Mouse (Mus musculus): Measurements from ENCODE around the gene Mif. TPM values are rescaled to one million over a fixed set of nuclear protein-coding genes. Genes with fewer than 3 reads are reported as not detected.

The Mif gene
- total and polyA plus RNA-seq, 3 experiments, result 1,217 to 2,151 (median 2,072) TPM

GRCm38 (mm10) chr10:75894601-75895000 is 34.6 kb upstream of the Mif start:
- H3K27me3 ChIP-seq (replicated peaks), result no peaks in the 10 kb centered on the region
- in situ Hi-C loops (cut with MboI; ENCODE audit: low pct_ligation_motif_present, low pct_unique_long_range_greater_than_20kb, low sequenced_read_pairs), result no loop called here
- H3K9ac ChIP-seq (ENCODE audit: insufficient read depth, low read depth), result peak overlapping the region; percentile 51
- H3K36me3 ChIP-seq (replicated peaks in 1 of 2; ENCODE audit: control insufficient read depth in 1 of 2, insufficient read depth in 1 of 2, low read length in 1 of 2), result peaks cover 7 to 56% of the 10 kb centered on the region in 2 experiments
- H3K4me3 ChIP-seq (replicated peaks in 1 of 3; ENCODE audit: low read depth in 2 of 3, low read length in 2 of 3, poor library complexity in 1 of 3), result peak overlapping the region; percentile 46 to 55 (median 47)
- DNase-seq (ENCODE audit: extremely low read depth), result peak; percentile 74
- no peak for TF ChIP-seq E2F4 (IDR thresholded peaks at IDR 0.05; ENCODE audit: insufficient replicate concordance, low read depth, low read length)
- no peak for TF ChIP-seq NRF1 (IDR thresholded peaks at IDR 0.05; ENCODE audit: low read depth, low read length)
- TF ChIP-seq GABPA (IDR thresholded peaks at IDR 0.05; ENCODE audit: insufficient replicate concordance, low read depth, low read length), result no peak
- 0 out of 2 replicates have a peak, but pooled peaks have one; percentile 29 for TF ChIP-seq ELF1 (IDR thresholded peaks at IDR 0.05; ENCODE audit: low read depth, low read length)
- no peak for TF ChIP-seq ZKSCAN1 (IDR thresholded peaks at IDR 0.05; ENCODE audit: borderline replicate concordance, low read depth, low read length)
- no peak for TF ChIP-seq ZNF384 (IDR thresholded peaks at IDR 0.05; ENCODE audit: low read depth, low read length)
- no peak for TF ChIP-seq CHD2 (IDR thresholded peaks at IDR 0.05; ENCODE audit: low read length)
- no peak for TF ChIP-seq JUND (conservative IDR thresholded peaks at IDR 0.05; ENCODE audit: low read depth, low read length)
- no peak for TF ChIP-seq NELFE (IDR thresholded peaks at IDR 0.05; ENCODE audit: low read depth, low read length)
- TF ChIP-seq MAX (IDR thresholded peaks at IDR 0.05; ENCODE audit: low read length), result no peak
- no peak for TF ChIP-seq KAT2A (IDR thresholded peaks at IDR 0.05; ENCODE audit: insufficient replicate concordance, low read length)
- TF ChIP-seq CTCF (conservative IDR thresholded peaks at IDR 0.05 in 1 of 2, IDR thresholded peaks at IDR 0.05 in 1 of 2; ENCODE audit: low read depth in 2 of 2, low read length in 2 of 2), result no peak
- 0 out of 2 replicates have a peak, but pooled peaks have one; percentile 35 for TF ChIP-seq MAFK (IDR thresholded peaks at IDR 0.05; ENCODE audit: insufficient replicate concordance, low read length)
- TF ChIP-seq SIN3A (IDR thresholded peaks at IDR 0.05; ENCODE audit: low read length), result peak; percentile 50; the same call in 1 of the 2 replicates
- TF ChIP-seq MYC (IDR thresholded peaks at IDR 0.05; ENCODE audit: low read depth, low read length), result no peak
- no peak for TF ChIP-seq SMC3 (IDR thresholded peaks at IDR 0.05; ENCODE audit: low read depth, low read length)
- no peak for TF ChIP-seq RAD21 (IDR thresholded peaks at IDR 0.05; ENCODE audit: low read depth, low read length)
- peak; percentile 53 for TF ChIP-seq EP300 (IDR thresholded peaks at IDR 0.05; ENCODE audit: low read length)
- no peak for TF ChIP-seq POLR2AphosphoS2 (IDR thresholded peaks at IDR 0.05; ENCODE audit: low read depth, low read length)
- no peak for TF ChIP-seq MEF2A (IDR thresholded peaks at IDR 0.05; ENCODE audit: borderline replicate concordance, low read depth, low read length)
- no peak for TF ChIP-seq UBTF (IDR thresholded peaks at IDR 0.05; ENCODE audit: low read depth, low read length)
- peak; percentile 52; the same call in 1 of the 2 replicates for TF ChIP-seq IRF4 (IDR thresholded peaks at IDR 0.05; ENCODE audit: low read depth, low read length)
- TF ChIP-seq USF2 (conservative IDR thresholded peaks at IDR 0.05; ENCODE audit: low read depth, low read length), result no peak
- TF ChIP-seq TCF12 (IDR thresholded peaks at IDR 0.05; ENCODE audit: low read depth, low read length), result peak; percentile 44; the same call in 1 of the 2 replicates
- TF ChIP-seq ZC3H11A (IDR thresholded peaks at IDR 0.05; ENCODE audit: low read depth, low read length), result no peak
- TF ChIP-seq JUN (IDR thresholded peaks at IDR 0.05; ENCODE audit: insufficient read depth, low read depth, low read length), result no peak
- no peak for TF ChIP-seq USF1 (IDR thresholded peaks at IDR 0.05; ENCODE audit: low read depth, low read length)
- 0 out of 2 replicates have a peak, but pooled peaks have one; percentile 59 for TF ChIP-seq MAZ (IDR thresholded peaks at IDR 0.05; ENCODE audit: low read depth, low read length)
- TF ChIP-seq TBP (conservative IDR thresholded peaks at IDR 0.05; ENCODE audit: low read depth, low read length), result no peak
- TF ChIP-seq RCOR1 (conservative IDR thresholded peaks at IDR 0.05; ENCODE audit: low read depth, low read length), result no peak
- peak; percentile 65 for TF ChIP-seq BHLHE40 (IDR thresholded peaks at IDR 0.05; ENCODE audit: low read depth, low read length)
- no peak for TF ChIP-seq HCFC1 (IDR thresholded peaks at IDR 0.05; ENCODE audit: low read depth, low read length)
- TF ChIP-seq PAX5 (IDR thresholded peaks at IDR 0.05; ENCODE audit: low read length), result no peak
- TF ChIP-seq POLR2A (IDR thresholded peaks at IDR 0.05; ENCODE audit: low read depth, low read length), result no peak; the same call in 1 of the 2 replicates
- TF ChIP-seq CHD1 (IDR thresholded peaks at IDR 0.05; ENCODE audit: low read depth, low read length), result no peak
- peak; percentile 46 for TF ChIP-seq ETS1 (conservative IDR thresholded peaks at IDR 0.05; ENCODE audit: low read depth, low read length)
- TF ChIP-seq ZMIZ1 (IDR thresholded peaks at IDR 0.05; ENCODE audit: low read depth, low read length), result peak; percentile 47; the same call in 1 of the 2 replicates
- peak; percentile 10; the same call in 1 of the 2 replicates for TF ChIP-seq MXI1 (IDR thresholded peaks at IDR 0.05; ENCODE audit: low read depth, low read length)
- dilution Hi-C loops (cut with MboI; ENCODE audit: extremely low pct_ligation_motif_present, extremely low pct_unique_long_range_greater_than_20kb, low sequenced_read_pairs), result no loop called here
- no peaks in the 10 kb centered on the region for H3K9me3 ChIP-seq (replicated peaks; ENCODE audit: low read length)
- H3K4me2 ChIP-seq (ENCODE audit: insufficient read depth, low read depth, poor library complexity, severe bottlenecking), result peak overlapping the region; percentile 76
- no peaks in the 10 kb centered on the region for H3K79me2 ChIP-seq (replicated peaks; ENCODE audit: control insufficient read depth, extremely low read depth, insufficient read depth, poor library complexity, severe bottlenecking)
- H3K4me1 ChIP-seq (ENCODE audit: control insufficient read depth in 1 of 2, insufficient read depth in 2 of 2), result peaks cover 33 to 72% of the 10 kb centered on the region in 2 experiments
- H3K27ac ChIP-seq (ENCODE audit: insufficient read depth, low read depth), result peak overlapping the region; percentile 99
